Mouse (Mus musculus): ENCODE data around the gene Wnk2. TPM values are rescaled to one million over a fixed set of nuclear protein-coding genes. Genes with fewer than 3 reads are reported as not detected.

Gene Wnk2
- polyA plus RNA-seq, 1 experiment from 2014 or later = 21.0 TPM

DNA sequence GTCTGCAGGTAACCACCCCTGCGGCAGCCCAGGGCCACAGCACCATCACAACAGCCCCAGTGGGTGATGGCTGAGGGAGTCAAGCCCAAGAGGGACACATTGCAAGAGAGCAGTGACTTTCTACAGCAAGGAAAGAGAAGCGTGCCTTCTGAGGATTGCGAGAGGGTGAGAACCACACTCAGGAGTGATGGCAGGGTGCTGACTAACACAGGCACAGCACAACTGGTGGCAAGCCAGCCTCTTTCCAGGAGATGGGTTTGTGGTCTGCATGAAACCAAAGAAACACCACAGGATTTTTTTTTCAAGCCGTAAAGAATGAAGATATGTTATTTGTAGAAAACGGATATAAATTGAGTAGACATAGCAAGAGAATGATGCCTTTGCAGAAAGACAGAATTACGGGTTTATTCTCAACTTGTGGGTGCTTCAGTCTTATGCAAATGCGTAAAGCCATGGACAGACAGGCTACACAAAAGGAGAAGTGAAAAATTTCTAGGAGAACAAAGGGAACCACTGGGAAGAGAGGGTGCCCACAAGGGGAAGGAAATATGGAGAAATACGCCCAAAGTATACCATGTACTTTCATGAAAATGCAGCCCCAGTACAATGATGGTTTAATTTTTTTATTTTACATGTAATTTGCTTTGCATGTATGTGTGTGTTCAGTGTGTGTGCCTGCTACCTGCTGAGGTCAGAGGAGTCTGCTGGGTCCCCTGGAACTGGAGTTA lies 39.5 kb downstream of the Wnk2 start:
- no peaks in the 10 kb centered on the region for H3K27me3 ChIP-seq
- ATAC-seq = no peak
- H3K27ac ChIP-seq = no peak overlapping the region
- no peaks in the 10 kb centered on the region for H3K9me3 ChIP-seq
- H3K36me3 ChIP-seq = peaks cover 14% of the 10 kb centered on the region; the same call in 1 of the 2 replicates
- WGBS = 83% methylated on average over 8 of the region's 8 CpGs
- peaks cover 2% of the 10 kb centered on the region; the same call in 1 of the 2 replicates for H3K4me1 ChIP-seq (replicated peaks)
- no peak overlapping the region for H3K4me3 ChIP-seq (replicated peaks)
- H3K4me2 ChIP-seq (replicated peaks) = no peak overlapping the region
- no peak overlapping the region for H3K9ac ChIP-seq (replicated peaks)

DNA sequence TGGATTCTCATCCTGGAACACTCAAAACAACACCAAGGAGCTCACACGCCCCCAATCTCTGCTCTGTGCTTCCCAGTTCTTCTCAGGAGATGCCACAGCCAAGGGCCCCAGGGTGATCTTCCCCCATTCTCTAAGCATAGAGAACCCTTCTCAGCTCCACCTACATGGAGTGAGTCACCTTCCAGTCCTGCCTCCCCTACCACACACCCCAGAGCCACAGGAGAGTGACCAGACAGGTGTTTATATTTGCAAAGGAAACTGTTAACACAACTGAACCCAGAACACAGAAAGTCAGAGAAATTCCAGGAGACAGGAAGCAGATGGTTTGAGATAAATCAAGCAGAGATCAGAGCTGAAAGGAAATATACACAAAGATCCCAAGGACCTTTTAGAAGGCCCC lies 43.9 kb downstream of the Wnk2 start:
- no peak overlapping the region for H3K27ac ChIP-seq
- no peak overlapping the region for H3K4me3 ChIP-seq (replicated peaks)
- no peaks in the 10 kb centered on the region for H3K27me3 ChIP-seq
- H3K9ac ChIP-seq (replicated peaks) = no peak overlapping the region
- peaks cover 32% of the 10 kb centered on the region for H3K36me3 ChIP-seq
- 78% methylated on average over 1 of the region's 1 CpGs for WGBS
- H3K4me1 ChIP-seq (replicated peaks) = peaks cover 6% of the 10 kb centered on the region; the same call in 1 of the 2 replicates
- no peak overlapping the region for H3K4me2 ChIP-seq (replicated peaks)
- no peaks in the 10 kb centered on the region for H3K9me3 ChIP-seq
- ATAC-seq = no peak

DNA sequence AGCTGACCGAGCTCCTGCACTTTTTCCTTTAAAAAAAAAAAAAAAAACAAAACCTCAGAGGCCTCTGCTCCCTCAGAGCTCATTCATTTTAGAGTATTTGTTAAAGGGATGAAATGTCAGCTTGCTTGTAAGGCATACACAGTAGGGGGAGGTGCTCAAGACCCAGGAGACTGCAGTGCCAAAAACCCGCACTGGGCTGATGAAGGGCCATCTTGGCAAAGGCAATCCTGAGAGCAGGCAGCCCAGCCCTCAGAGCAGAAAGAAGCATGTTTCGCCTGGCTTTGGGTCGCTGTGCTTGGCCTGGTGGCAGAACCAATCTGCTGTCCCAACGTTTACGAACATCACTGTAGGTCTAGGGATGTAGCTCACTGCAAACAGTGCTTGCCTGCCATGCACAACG lies 44.6 kb downstream of the Wnk2 start:
- H3K36me3 ChIP-seq = peaks cover 39% of the 10 kb centered on the region
- WGBS = 83% methylated on average over 7 of the region's 7 CpGs
- H3K27me3 ChIP-seq = no peaks in the 10 kb centered on the region
- H3K27ac ChIP-seq = no peak overlapping the region
- no peaks in the 10 kb centered on the region for H3K9me3 ChIP-seq
- no peak overlapping the region for H3K9ac ChIP-seq (replicated peaks)
- no peak overlapping the region for H3K4me2 ChIP-seq (replicated peaks)
- no peak for ATAC-seq
- no peak overlapping the region for H3K4me3 ChIP-seq (replicated peaks)
- H3K4me1 ChIP-seq (replicated peaks) = peaks cover 6% of the 10 kb centered on the region; the same call in 1 of the 2 replicates

DNA sequence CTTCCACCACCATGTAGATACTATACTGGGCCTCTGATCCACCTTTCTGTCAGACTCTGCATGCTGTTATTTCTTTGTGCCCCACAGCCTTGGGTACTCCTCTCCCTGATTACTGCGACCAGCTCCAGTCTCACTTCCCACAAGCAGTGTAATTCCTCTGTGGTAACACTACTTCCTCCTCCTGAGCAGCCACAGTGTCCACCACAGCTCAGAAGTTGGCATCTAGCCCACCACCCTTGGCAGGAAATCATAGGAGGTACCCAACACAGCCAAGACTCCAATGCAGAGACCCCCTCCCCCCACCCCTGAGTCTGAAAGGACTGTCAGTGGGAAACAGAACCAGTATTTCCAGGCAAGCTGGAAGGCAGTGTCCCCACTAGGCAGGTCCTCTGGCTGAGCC lies 47.4 kb downstream of the Wnk2 start:
- peak; percentile 37 for ATAC-seq
- H3K36me3 ChIP-seq = peaks cover 48% of the 10 kb centered on the region
- H3K9ac ChIP-seq (replicated peaks) = no peak overlapping the region
- no peaks in the 10 kb centered on the region for H3K9me3 ChIP-seq
- H3K27ac ChIP-seq = no peak overlapping the region
- no peak overlapping the region for H3K4me2 ChIP-seq (replicated peaks)
- no peaks in the 10 kb centered on the region for H3K27me3 ChIP-seq
- WGBS = 91% methylated on average over 1 of the region's 1 CpGs
- H3K4me1 ChIP-seq (replicated peaks) = peaks cover 6% of the 10 kb centered on the region; the same call in 1 of the 2 replicates
- no peak overlapping the region for H3K4me3 ChIP-seq (replicated peaks)

DNA sequence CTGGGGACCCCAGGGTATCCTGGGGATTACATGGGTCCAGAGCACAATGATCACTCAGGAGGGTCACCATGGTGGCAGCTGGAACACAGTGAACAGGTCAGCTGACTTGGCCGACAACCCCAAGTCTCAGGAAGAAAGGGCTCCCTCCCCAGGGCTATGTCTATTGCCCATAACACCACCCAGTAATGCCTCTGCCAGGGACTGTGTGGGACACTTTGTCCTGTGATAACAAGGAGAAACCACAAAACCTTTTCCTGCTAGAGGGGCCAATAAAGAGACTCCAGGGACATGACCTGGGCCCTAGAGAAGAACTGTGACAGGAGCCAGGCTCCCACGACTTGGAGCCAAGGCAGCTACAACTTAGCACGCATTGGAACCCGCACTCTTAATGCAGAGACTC lies 51.0 kb downstream of the Wnk2 start:
- ATAC-seq = no peak
- H3K9ac ChIP-seq (replicated peaks) = no peak overlapping the region
- 0 out of 2 replicates have a peak, but pooled peaks cover 3% of the 10 kb centered on the region for H3K4me1 ChIP-seq (replicated peaks)
- no peak overlapping the region for H3K4me2 ChIP-seq (replicated peaks)
- 91% methylated on average over 4 of the region's 4 CpGs for WGBS
- no peak overlapping the region for H3K4me3 ChIP-seq (replicated peaks)
- no peaks in the 10 kb centered on the region for H3K9me3 ChIP-seq
- peaks cover 81% of the 10 kb centered on the region for H3K36me3 ChIP-seq
- H3K27ac ChIP-seq = no peak overlapping the region
- H3K27me3 ChIP-seq = no peaks in the 10 kb centered on the region

DNA sequence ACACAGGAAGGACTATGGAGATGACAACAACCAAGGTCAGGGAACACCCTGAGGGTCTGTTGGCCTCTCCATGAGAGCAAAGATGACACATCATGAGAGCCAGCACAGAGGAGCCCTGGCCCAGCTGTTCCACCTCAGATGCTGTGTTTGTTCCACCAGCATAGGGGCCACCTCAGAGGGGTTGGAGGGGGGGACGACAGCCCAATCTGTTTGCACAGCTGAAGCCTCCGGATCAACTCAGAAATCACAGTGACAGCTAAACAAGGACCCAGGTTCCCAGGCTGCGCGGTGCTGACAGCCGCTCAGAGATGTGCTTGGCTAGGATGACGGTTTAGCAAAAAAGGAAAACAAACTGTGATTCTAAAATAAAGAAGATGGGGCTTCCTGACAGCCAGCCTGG lies 53.1 kb downstream of the Wnk2 start:
- Histone ChIP-seq H3K4me3 (replicated peaks) (no peak overlapping the region), H3K4me1 (replicated peaks) (no peaks in the 10 kb centered on the region), H3K9ac (replicated peaks) (no peak overlapping the region), H3K36me3 (peaks cover 83% of the 10 kb centered on the region), H3K9me3 (no peaks in the 10 kb centered on the region), H3K4me2 (replicated peaks) (no peak overlapping the region), H3K27me3 (no peaks in the 10 kb centered on the region), H3K27ac (no peak overlapping the region)
- ATAC-seq = 0 out of 2 replicates have a peak, but pooled peaks have one; percentile 41
- WGBS = 87% methylated on average over 6 of the region's 6 CpGs

DNA sequence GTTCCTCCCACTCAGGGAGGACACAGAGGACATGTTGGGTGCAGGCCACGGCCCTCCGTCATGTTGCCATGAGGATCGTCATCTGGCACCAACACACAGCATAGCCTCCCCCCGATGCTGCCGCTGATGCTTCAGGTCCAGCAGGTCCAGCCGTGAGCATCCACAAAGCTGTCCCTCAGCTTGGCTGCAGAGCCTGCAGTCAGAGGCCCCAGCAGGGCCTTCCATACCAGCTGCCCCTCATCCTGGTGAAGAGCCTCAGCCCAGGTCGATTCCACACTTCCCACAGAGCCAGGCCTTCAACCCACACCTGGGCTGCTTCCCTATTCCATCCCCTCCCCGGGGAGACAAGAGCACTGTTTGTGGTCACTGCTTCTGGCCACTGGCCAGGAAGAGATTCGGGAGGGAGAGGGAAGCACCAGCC lies 54.3 kb downstream of the Wnk2 start:
- Histone ChIP-seq H3K27me3 (no peaks in the 10 kb centered on the region), H3K9me3 (no peaks in the 10 kb centered on the region), H3K4me2 (replicated peaks) (no peak overlapping the region), H3K4me3 (replicated peaks) (no peak overlapping the region), H3K36me3 (peaks cover 83% of the 10 kb centered on the region), H3K4me1 (replicated peaks) (no peaks in the 10 kb centered on the region), H3K9ac (replicated peaks) (no peak overlapping the region), H3K27ac (no peak overlapping the region)
- 78% methylated on average over 9 of the region's 9 CpGs for WGBS
- no peak for ATAC-seq

DNA sequence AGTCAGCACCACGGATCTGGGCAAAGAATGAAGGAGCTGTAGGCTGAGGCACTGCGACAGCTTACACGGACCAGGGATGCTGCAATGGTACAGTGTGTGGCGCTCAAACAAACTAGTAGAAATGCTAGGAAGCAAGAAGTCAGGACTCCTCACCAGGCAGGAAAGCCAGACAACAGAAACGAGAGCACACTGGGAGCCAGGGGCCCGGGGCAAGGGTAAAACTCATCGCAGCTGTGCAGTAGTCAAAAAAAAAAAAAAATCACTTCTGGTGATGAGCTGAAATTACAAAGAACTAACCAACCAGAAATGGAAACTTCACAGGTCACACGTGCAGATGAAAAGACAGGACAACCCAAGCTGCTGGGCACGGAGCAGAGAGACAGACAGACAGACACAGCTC lies 55.2 kb downstream of the Wnk2 start:
- H3K27ac ChIP-seq = no peak overlapping the region
- H3K4me1 ChIP-seq (replicated peaks) = no peaks in the 10 kb centered on the region
- H3K9ac ChIP-seq (replicated peaks) = no peak overlapping the region
- no peaks in the 10 kb centered on the region for H3K27me3 ChIP-seq
- WGBS = 89% methylated on average over 9 of the region's 9 CpGs
- no peaks in the 10 kb centered on the region for H3K9me3 ChIP-seq
- H3K36me3 ChIP-seq = peaks cover 78% of the 10 kb centered on the region
- ATAC-seq = no peak
- H3K4me3 ChIP-seq (replicated peaks) = no peak overlapping the region
- no peak overlapping the region for H3K4me2 ChIP-seq (replicated peaks)

DNA sequence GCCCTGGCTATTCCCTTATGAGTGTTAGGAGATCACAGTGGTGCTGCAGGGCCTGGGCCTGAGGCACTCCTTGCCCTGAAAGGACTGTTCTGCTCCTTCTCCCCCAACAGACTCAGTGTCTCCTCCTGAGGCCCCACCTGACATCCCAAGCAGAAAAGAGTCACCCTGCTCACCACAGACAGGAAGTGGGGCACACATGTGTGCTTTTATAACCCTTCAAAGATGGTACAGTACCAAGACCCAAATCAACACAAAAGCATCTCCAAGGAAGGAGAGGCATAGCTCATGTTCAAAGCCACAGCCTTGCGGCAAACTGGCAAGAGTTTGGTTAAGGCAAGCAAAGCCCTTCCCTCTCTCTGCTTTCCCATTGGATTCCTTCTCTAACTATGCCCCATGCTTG lies 57.6 kb downstream of the Wnk2 start:
- Histone ChIP-seq H3K4me2 (replicated peaks) (no peak overlapping the region), H3K36me3 (peaks cover 82% of the 10 kb centered on the region), H3K27me3 (no peaks in the 10 kb centered on the region), H3K27ac (no peak overlapping the region), H3K9ac (replicated peaks) (no peak overlapping the region), H3K9me3 (no peaks in the 10 kb centered on the region), H3K4me1 (replicated peaks) (no peaks in the 10 kb centered on the region), H3K4me3 (replicated peaks) (no peak overlapping the region)
- WGBS = 96% methylated on average over 1 of the region's 1 CpGs
- no peak for ATAC-seq

DNA sequence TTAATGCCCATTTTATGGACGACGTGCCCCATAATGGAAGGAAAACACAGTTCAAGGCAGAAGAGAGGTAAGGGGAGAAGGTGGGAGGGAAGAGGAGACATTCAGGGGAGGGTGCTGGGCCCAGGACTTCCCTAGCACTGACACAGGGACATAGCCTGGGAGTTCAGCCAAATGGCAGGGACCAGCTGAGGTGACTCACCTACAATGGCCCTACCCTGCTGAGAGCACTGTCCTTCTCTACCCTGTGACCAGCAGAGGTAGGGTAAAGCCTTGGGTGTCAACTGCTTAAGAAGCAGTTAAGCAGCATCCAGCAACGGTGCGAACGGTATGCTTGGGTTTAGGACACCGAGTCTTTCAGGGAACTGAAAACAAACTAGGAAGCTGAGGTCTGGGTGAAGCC lies 58.9 kb downstream of the Wnk2 start:
- peaks cover 81% of the 10 kb centered on the region for H3K36me3 ChIP-seq
- no peak overlapping the region for H3K4me3 ChIP-seq (replicated peaks)
- no peak overlapping the region for H3K4me2 ChIP-seq (replicated peaks)
- H3K27me3 ChIP-seq = no peaks in the 10 kb centered on the region
- H3K9ac ChIP-seq (replicated peaks) = no peak overlapping the region
- ATAC-seq = no peak
- no peak overlapping the region for H3K27ac ChIP-seq
- no peaks in the 10 kb centered on the region for H3K9me3 ChIP-seq
- WGBS = 95% methylated on average over 6 of the region's 6 CpGs
- H3K4me1 ChIP-seq (replicated peaks) = no peaks in the 10 kb centered on the region

DNA sequence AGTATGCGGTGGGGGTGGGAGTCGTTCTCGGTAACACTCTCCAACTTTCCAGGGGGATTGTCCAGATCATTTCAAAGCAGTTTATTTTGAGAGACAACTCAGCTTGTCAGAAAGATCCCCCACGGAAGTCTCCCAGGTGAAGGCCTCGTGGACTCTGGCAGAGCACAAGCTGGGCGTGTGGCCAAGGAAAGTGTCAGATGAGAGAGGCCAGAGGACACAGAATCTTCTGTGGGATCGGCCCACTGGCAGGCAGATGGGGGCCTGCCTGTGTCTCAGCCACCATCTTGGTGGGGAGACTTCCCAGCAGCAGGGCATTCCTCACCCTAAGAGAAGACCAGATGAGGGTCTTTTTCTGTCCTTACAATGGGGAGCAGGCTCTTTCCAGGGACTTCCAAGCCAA lies 60.4 kb downstream of the Wnk2 start:
- Histone ChIP-seq H3K4me2 (replicated peaks) (no peak overlapping the region), H3K36me3 (peaks cover 83% of the 10 kb centered on the region), H3K9me3 (no peaks in the 10 kb centered on the region), H3K4me1 (replicated peaks) (no peaks in the 10 kb centered on the region), H3K4me3 (replicated peaks) (no peak overlapping the region), H3K27ac (no peak overlapping the region), H3K27me3 (no peaks in the 10 kb centered on the region), H3K9ac (replicated peaks) (no peak overlapping the region)
- no peak for ATAC-seq
- 87% methylated on average over 7 of the region's 7 CpGs for WGBS

DNA sequence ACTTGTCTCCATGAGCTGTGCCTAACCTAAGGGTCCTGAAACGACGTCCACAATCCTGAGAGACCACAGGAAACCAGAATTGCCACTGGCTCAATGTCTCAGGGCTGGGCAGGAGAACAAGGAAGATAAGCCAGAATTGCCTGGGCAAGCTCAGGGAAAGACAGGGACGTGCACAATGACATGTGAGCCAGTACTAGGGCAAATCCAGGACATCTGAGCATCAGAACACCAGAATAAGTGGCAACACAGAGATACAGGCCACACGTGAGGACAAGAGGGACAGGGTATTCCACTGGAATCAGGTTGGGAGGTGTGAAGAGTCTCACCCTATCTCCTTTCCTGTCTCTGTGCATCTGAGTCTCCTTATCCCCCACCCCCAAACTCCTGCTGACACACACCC lies 61.4 kb downstream of the Wnk2 start:
- Histone ChIP-seq H3K36me3 (peaks cover 83% of the 10 kb centered on the region), H3K27ac (no peak overlapping the region), H3K4me3 (replicated peaks) (no peak overlapping the region), H3K9ac (replicated peaks) (no peak overlapping the region), H3K4me2 (replicated peaks) (no peak overlapping the region), H3K4me1 (replicated peaks) (no peaks in the 10 kb centered on the region), H3K27me3 (no peaks in the 10 kb centered on the region), H3K9me3 (no peaks in the 10 kb centered on the region)
- ATAC-seq = no peak
- WGBS = 85% methylated on average over 4 of the region's 4 CpGs

DNA sequence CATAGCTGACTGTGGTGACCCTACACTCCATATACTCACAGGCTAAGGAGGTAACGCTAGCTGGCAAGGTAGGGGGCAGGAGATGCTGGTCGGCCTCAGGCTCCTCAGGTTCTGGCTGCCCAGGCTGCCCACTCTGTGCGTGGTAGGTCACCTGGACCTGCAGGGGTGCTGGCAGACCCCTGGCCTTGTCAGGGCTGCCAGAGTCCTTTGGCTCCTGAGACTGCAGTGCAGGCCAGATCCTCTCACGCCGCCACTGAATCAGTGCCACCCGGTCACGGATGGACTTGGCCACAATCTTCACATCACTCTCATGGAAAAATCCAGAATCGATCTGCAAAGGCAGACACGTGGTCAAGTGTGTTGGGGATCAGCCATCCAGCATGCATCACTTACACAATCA lies 62.6 kb downstream of the Wnk2 start:
- Histone ChIP-seq H3K4me1 (replicated peaks) (no peaks in the 10 kb centered on the region), H3K27me3 (no peaks in the 10 kb centered on the region), H3K4me2 (replicated peaks) (no peak overlapping the region), H3K27ac (no peak overlapping the region), H3K36me3 (peaks cover 78% of the 10 kb centered on the region), H3K9ac (replicated peaks) (no peak overlapping the region), H3K4me3 (replicated peaks) (no peak overlapping the region), H3K9me3 (no peaks in the 10 kb centered on the region)
- 95% methylated on average over 9 of the region's 9 CpGs for WGBS
- no peak for ATAC-seq

Data from midbrain, embryonic 13.5 days (tissue).